Mouse (Mus musculus) hindbrain, embryonic 11.5 days (tissue): ENCODE results near the gene Skap1. TPM values are rescaled to one million over a fixed set of nuclear protein-coding genes. Genes with fewer than 3 reads are reported as not detected.

Experiments
- ATAC-seq: fragments of 200-750 bp; cut with Nextera tagmentation; 2 replicates; pipeline ENCODE4 v1.8.0; 2017; ENCODE audit warnings: mild to moderate bottlenecking, moderate TSS enrichment, moderate library complexity; ENCODE audit not compliant: low FRiP score
- DNase-seq: peaks from one replicate; pipeline ENCODE4 v3.0.0-alpha.2; 2015; ENCODE audit warnings: low spot score
- H3K27ac ChIP-seq: fragments of 300-500 bp; sonication (generic); 2 replicates; pipeline ENCODE4 v1.5.1; 2014; ENCODE audit warnings: mild to moderate bottlenecking, low read depth, low read length
- H3K27me3 ChIP-seq: fragments of 300-500 bp; sonication (generic); 2 replicates; pipeline ENCODE4 v1.6.1; 2014; ENCODE audit warnings: mild to moderate bottlenecking, low read length, moderate library complexity, mixed read lengths; ENCODE audit not compliant: control insufficient read depth, insufficient read depth
- H3K36me3 ChIP-seq: fragments of 300-500 bp; sonication (generic); 2 replicates; pipeline ENCODE4 v1.6.1; 2014; ENCODE audit warnings: mild to moderate bottlenecking, low read length, moderate library complexity, mixed read lengths; ENCODE audit not compliant: control insufficient read depth, insufficient read depth
- H3K4me1 ChIP-seq: fragments of 300-500 bp; sonication (generic); replicated peaks from 2 replicates; pipeline ENCODE4 v1.6.1; 2014; ENCODE audit warnings: low read length, mixed read lengths; ENCODE audit not compliant: control insufficient read depth, insufficient read depth
- H3K4me2 ChIP-seq: fragments of 300-500 bp; sonication (generic); replicated peaks from 2 replicates; pipeline ENCODE4 v1.6.1; 2014; ENCODE audit warnings: mild to moderate bottlenecking, low read depth, low read length
- H3K4me3 ChIP-seq: fragments of 300-500 bp; sonication (generic); 2 replicates; pipeline ENCODE4 v1.5.1; 2014; ENCODE audit warnings: low read depth, low read length
- H3K9ac ChIP-seq: fragments of 300-500 bp; sonication (generic); 2 replicates; pipeline ENCODE4 v1.6.1; 2014; ENCODE audit warnings: low read depth, low read length
- H3K9me3 ChIP-seq: fragments of 300-500 bp; sonication (generic); 2 replicates; pipeline ENCODE4 v1.6.1; 2016; ENCODE audit warnings: low read length; ENCODE audit not compliant: control insufficient read depth
- WGBS: fragments of 180-500 bp; shearing (Covaris S2); extraction: QIAGEN DNeasy Blood & Tissue Kit; methylation state at CpG from one replicate; pipeline ENCODE4 v1.1.7; 2014; 5-methylcytosine and 5-hydroxymethylcytosine counted together
- polyA plus RNA-seq: library from polyadenylated mRNA; unstranded; fragments of >200 nt; fragmentation: Nextera tagmentation; extraction: Ambion mirVana; gene quantifications from 2 replicates; pipeline ENCODE4 v1.2.1, GENCODE M21; 2014

The Skap1 gene
- polyA plus RNA-seq, 1 experiment from 2014 or later, result 0.85 TPM

DNA sequence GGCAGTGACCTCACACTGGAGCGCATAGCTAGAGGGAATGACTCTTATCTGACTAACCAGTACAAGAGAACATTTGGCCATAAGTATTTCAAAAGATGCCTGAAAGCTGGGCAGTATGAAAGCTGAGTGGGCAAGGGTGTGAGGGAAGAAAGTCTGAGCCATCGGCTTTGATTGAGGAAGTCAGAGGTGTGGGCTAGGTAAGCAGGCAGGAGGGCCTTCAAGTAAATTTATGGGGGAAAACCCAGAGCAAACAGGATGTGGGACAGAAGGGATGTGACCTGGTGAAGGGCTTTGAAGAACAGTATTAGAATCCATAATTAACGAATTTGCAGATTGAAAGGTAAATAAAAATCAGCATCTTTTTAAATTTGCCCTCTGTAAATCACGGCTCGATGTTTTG lies 95.8 kb downstream of the Skap1 start:
- Histone ChIP-seq H3K9me3 (no peaks in the 10 kb centered on the region), H3K9ac (no peak overlapping the region), H3K4me2 (no peak overlapping the region), H3K36me3 (no peaks in the 10 kb centered on the region), H3K27ac (no peak overlapping the region), H3K27me3 (no peaks in the 10 kb centered on the region), H3K4me1 (no peaks in the 10 kb centered on the region), H3K4me3 (no peak overlapping the region)
- WGBS, result 84% methylated on average over 5 of the region's 5 CpGs
- DNase-seq (no peak), ATAC-seq (no peak)

DNA sequence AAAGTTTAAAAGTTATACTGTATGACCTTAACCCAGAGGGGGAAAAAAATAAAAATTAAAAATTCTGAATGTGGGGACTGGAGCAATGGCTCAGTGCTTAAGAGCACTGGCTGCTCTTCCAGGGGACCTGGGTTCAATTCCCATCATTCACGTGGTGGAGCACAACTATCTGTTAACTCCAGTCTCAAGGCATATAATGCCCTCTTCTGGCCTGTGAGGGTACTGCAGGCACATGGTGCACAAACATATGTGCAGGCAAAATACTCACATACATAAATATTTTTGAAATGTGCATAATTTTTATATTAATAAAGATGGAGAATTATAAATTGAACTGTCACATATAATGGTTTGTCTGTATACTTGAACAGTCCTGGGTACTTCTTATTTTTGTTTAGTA lies 99.7 kb downstream of the Skap1 start:
- Histone ChIP-seq H3K4me1 (no peaks in the 10 kb centered on the region), H3K4me2 (no peak overlapping the region), H3K9me3 (no peaks in the 10 kb centered on the region), H3K4me3 (no peak overlapping the region), H3K36me3 (no peaks in the 10 kb centered on the region), H3K27me3 (no peaks in the 10 kb centered on the region), H3K9ac (no peak overlapping the region), H3K27ac (no peak overlapping the region)
- DNase-seq (no peak), ATAC-seq (no peak)
- 42% methylated on average over 1 of the region's 1 CpGs for WGBS

DNA sequence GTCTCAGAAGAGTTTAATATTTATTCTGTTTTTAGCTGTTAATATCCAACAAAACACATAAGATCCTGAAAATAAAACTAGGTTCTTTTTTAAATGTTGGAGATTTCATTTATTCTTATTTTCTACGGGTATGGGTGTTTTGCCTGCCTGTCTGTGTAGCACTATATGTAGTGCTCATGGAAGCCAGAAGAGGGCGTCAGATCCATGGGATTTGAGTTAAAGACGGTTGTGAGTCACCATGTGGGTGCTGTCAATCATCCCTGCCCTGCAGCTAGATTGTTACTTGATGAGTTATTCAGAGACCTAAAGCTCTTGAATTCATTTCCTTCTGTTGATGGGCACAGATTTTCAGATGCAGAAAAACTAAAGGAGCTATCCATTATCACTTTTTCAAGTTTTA lies 108.1 kb downstream of the Skap1 start:
- peaks cover 5% of the 10 kb centered on the region; the same call in 1 of the 2 replicates for H3K4me1 ChIP-seq
- 37% methylated on average over 3 of the region's 3 CpGs for WGBS
- peak; percentile 25 for DNase-seq

DNA sequence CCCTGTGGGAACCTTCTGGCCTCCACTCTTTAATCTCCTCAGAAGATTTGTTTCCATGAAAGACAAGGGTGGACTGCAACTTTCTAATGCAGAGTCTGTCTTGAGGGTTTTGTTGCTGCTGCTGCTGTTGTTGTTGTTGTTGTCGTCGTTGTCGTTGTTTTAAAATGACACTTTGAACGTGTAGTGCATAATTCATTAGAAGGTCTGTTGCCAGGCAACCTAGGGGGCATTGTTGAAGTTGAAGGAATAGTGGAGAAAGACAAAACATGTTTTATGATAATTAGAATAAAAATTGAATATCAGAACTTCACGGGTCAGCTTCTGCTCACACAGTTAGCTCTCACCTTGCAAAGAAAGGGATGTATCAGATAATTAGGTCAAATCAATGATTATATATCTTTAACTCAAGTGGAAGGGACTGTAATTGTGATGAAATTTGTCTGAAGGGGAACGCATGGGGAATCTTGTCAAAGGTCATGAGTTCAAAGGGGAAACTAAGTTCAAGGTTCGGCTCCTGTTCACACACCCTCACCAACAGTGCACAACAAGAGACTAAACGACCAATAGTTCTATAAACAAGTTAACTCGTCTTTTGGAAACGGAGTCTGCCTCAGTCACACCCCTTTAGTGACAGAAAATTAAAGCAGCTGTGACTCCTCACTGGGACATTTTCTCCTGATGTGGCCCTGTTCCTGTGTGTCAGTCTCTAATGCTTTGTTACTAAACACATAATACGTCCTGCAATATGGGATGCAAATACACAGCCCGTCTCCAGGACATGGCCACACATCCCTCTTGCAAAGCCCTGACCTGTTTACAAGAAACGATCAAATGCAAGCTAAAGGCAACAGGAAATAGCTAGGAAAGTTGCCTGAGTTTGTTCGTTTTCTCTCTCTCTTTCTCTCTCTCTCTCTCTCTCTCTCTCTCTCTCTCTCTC lies 112.4 kb downstream of the Skap1 start:
- H3K9ac ChIP-seq, result no peak overlapping the region
- peak overlapping the region; percentile 56 for H3K27ac ChIP-seq
- no peaks in the 10 kb centered on the region for H3K36me3 ChIP-seq
- H3K4me1 ChIP-seq, result peaks cover 10% of the 10 kb centered on the region; the same call in 1 of the 2 replicates
- peak; percentile 64 for ATAC-seq
- H3K4me2 ChIP-seq, result no peak overlapping the region
- WGBS, result 34% methylated on average over 14 of the region's 14 CpGs
- H3K27me3 ChIP-seq, result 0 out of 2 replicates have a peak, but pooled peaks cover 2% of the 10 kb centered on the region
- DNase-seq, result peak; percentile 39
- H3K9me3 ChIP-seq, result no peaks in the 10 kb centered on the region
- no peak overlapping the region for H3K4me3 ChIP-seq

More for the DNA sequence above, 108.1 kb downstream of the Skap1 start:
- Histone ChIP-seq H3K36me3 (no peaks in the 10 kb centered on the region), H3K9me3 (no peaks in the 10 kb centered on the region), H3K4me3 (no peak overlapping the region), H3K27me3 (no peaks in the 10 kb centered on the region), H3K9ac (no peak overlapping the region), H3K27ac (no peak overlapping the region), H3K4me2 (no peak overlapping the region)
- no peak for ATAC-seq

DNA sequence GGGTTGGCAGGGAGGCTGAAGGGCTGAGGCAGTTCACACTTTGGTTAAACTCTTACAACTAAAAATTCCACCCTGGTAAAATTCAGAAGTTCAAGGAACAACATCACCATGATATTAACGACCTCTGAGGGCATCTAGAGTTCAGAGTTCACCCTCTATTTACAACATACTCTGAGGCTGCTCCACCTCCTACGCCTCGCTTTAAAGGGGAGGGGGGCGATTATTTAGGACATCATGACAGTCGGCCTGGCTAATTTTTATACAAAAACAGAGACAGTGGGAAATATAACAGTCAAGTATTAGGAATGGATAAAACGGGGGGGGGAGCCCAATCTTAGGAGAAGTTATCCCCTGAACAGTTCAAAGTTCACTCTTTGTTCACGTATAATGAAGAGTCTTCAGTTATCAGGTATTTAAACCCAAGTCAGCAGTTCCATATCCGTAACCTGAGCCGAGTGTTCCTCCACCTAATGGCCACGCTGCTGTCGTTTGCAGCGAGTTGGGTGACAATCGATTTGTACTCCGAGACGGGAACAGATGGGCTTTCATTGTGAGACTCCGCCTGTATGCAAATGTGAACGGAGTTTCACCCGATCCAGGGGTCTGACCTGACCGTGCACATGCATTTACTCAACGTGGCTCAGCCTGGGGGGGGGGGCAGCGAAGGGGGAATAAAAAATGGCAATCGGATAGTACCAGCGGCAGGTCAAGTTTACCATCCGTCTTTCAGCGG lies 114.3 kb downstream of the Skap1 start:
- H3K4me3 ChIP-seq, result no peak overlapping the region
- H3K27me3 ChIP-seq, result 0 out of 2 replicates have a peak, but pooled peaks cover 2% of the 10 kb centered on the region
- H3K9me3 ChIP-seq, result no peaks in the 10 kb centered on the region
- no peaks in the 10 kb centered on the region for H3K36me3 ChIP-seq
- H3K9ac ChIP-seq, result no peak overlapping the region
- peak overlapping the region; percentile 22 for H3K4me2 ChIP-seq
- DNase-seq, result peak; percentile 75
- 14% methylated on average over 25 of the region's 25 CpGs for WGBS
- peak overlapping the region; percentile 75 for H3K27ac ChIP-seq
- peaks cover 10% of the 10 kb centered on the region; the same call in 1 of the 2 replicates for H3K4me1 ChIP-seq
- peak; percentile 87 for ATAC-seq

DNA sequence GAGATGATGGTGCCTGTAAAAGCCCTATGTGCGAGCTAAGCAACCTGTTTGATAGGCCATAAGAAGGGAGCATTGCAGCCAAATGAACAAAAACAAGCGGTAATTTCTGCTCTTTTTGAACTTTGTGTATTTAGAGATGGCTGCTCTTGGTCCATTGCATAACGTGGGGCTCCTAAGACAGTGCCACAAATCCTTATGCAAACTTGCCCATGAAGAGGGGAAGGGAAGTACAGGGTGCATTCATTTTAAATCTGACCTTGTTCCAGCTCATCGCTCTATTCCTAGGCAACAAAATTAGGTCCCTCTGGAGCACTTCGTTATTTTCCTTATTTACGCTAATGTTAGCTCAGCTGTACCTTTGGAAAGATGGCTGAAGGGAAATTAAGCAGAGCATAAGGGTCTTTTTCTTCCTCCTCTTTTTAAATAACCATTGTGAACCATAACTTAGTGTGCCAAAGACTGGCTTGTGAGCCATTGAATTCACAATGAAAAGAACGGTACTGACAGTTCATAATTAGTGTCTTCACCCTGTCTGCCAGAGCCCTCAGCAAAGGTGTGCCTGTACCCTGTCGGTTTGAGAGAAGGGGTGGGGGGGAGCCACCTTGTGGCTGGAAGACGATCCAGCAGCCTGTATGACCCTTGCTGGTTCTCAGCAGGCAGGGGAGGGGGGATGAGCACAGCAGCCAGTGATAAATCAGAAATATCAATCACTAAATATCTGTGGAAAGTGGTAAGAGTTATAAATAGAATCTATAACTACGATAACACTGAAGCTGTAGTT lies 117.4 kb downstream of the Skap1 start:
- peak; percentile 69 for DNase-seq
- 0 out of 2 replicates have a peak, but pooled peaks cover 2% of the 10 kb centered on the region for H3K27me3 ChIP-seq
- no peaks in the 10 kb centered on the region for H3K36me3 ChIP-seq
- WGBS, result 46% methylated on average over 10 of the region's 10 CpGs
- H3K9ac ChIP-seq, result no peak overlapping the region
- peak; percentile 55; the same call in 1 of the 2 replicates for ATAC-seq
- no peak overlapping the region for H3K27ac ChIP-seq
- peaks cover 9% of the 10 kb centered on the region; the same call in 1 of the 2 replicates for H3K4me1 ChIP-seq
- H3K4me3 ChIP-seq, result no peak overlapping the region
- H3K4me2 ChIP-seq, result no peak overlapping the region
- no peaks in the 10 kb centered on the region for H3K9me3 ChIP-seq

DNA sequence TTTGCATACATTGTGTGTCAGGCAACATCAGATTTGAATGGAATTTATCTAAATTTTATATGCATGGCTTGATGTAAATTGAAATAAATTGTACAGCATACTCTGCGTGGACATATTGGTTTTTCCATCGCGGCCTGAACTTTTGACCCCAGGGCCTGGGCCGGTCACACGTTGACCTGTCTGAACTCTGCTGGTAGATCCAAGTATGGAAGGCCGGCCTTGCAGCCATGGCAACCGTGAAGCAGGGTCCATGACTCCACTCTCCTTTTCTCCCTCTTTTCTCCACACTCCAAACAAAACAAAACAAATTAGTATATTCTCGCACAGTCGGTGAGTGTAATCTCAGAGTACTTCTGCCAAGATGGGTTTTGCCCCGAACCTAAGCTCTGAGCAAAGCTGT lies 118.2 kb downstream of the Skap1 start:
- Histone ChIP-seq H3K27me3 (0 out of 2 replicates have a peak, but pooled peaks cover 2% of the 10 kb centered on the region), H3K27ac (no peak overlapping the region), H3K4me1 (peaks cover 5% of the 10 kb centered on the region; the same call in 1 of the 2 replicates), H3K9ac (no peak overlapping the region), H3K9me3 (no peaks in the 10 kb centered on the region), H3K4me3 (no peak overlapping the region), H3K4me2 (no peak overlapping the region), H3K36me3 (no peaks in the 10 kb centered on the region)
- DNase-seq (peak; percentile 58), ATAC-seq (peak; percentile 50; the same call in 1 of the 2 replicates)
- 16% methylated on average over 10 of the region's 10 CpGs for WGBS

DNA sequence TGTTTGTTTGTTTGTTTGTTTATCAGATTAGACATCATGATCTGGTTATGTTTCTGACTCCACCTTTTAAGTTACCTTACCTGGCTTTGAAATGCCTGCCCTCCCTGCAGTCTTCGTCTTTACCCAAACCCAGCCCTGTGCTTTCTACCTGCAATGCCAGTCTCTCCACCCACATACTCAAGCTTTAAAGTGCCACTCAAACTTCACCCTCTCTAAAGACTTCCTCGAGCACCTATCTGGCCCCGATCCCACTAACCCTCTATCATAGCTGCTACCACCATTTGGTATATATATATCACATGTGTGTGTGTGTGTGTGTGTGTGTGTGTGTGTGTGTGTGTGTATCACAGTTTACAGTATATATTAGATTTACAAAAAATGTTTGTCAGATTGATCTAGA lies 125.4 kb downstream of the Skap1 start:
- H3K4me1 ChIP-seq, result no peaks in the 10 kb centered on the region
- H3K27ac ChIP-seq, result no peak overlapping the region
- no peak overlapping the region for H3K4me3 ChIP-seq
- no peaks in the 10 kb centered on the region for H3K36me3 ChIP-seq
- no peak overlapping the region for H3K4me2 ChIP-seq
- H3K27me3 ChIP-seq, result no peaks in the 10 kb centered on the region
- 86% methylated on average over 3 of the region's 3 CpGs for WGBS
- DNase-seq, result no peak
- no peaks in the 10 kb centered on the region for H3K9me3 ChIP-seq
- no peak overlapping the region for H3K9ac ChIP-seq
- no peak for ATAC-seq
